18 mouse cellular contexts compared by ENCODE assay signal in genomic region chr5:81738286-81739032, GRCm38 (mm10).
DNase-seq lines count a peak whose midpoint lies in the region; ATAC-seq and TF ChIP-seq lines count a peak whose summit lies in the region.
"Had no signal": no experiment of that assay in that cellular context is flagged by ENCODE, and none has a peak within 500 bp of the region (broad histone marks: within the 10 kb centered on the region; RNA-seq: fewer than 3 reads in every experiment).

No protein-coding gene starts in this region.

- H3K9ac ChIP-seq in hindbrain, embryonic 12.5 days: no peak overlapping the region
- no peak overlapping the region for H3K9ac ChIP-seq in hindbrain, postnatal 0 days (replicated peaks; ENCODE audit: low read length)
- H3K9ac ChIP-seq in midbrain, embryonic 12.5 days (replicated peaks): no peak overlapping the region
- H3K9ac ChIP-seq: embryonic facial prominence, embryonic 13.5 days; lung, embryonic 14.5 days had no signal

- H3K27ac ChIP-seq in hindbrain, embryonic 12.5 days: peak overlapping the region; percentile 40
- H3K27ac ChIP-seq in hindbrain, postnatal 0 days: no peak overlapping the region
- H3K27ac ChIP-seq in midbrain, embryonic 12.5 days (replicated peaks): 0 out of 2 replicates have a peak overlapping the region, but pooled peaks have one; percentile 10
- H3K27ac ChIP-seq: embryonic facial prominence, embryonic 13.5 days; heart, embryonic 10.5 days; left cerebral cortex, adult 2 months had no signal

- H3K4me1 ChIP-seq in hindbrain, embryonic 12.5 days: no peaks in the 10 kb centered on the region
- H3K4me1 ChIP-seq in hindbrain, postnatal 0 days (ENCODE audit: insufficient read depth, low read length): no peaks in the 10 kb centered on the region
- H3K4me1 ChIP-seq in midbrain, embryonic 12.5 days: no peaks in the 10 kb centered on the region
- H3K4me1 ChIP-seq: embryonic facial prominence, embryonic 13.5 days; heart, embryonic 10.5 days had no signal

- H3K27me3 ChIP-seq in hindbrain, embryonic 12.5 days: no peaks in the 10 kb centered on the region
- no peaks in the 10 kb centered on the region for H3K27me3 ChIP-seq in hindbrain, postnatal 0 days (ENCODE audit: insufficient read depth, low read length)
- no peaks in the 10 kb centered on the region for H3K27me3 ChIP-seq in midbrain, embryonic 12.5 days
- H3K27me3 ChIP-seq: embryonic facial prominence, embryonic 13.5 days had no signal

- 45% methylated on average over 3 of the region's 3 CpGs for WGBS in hindbrain, embryonic 12.5 days
- 57% methylated on average over 3 of the region's 3 CpGs for WGBS in hindbrain, postnatal 0 days
- 65% methylated on average over 3 of the region's 3 CpGs for WGBS in midbrain, embryonic 12.5 days

- DNase-seq in hindbrain, postnatal 0 days (ENCODE audit: low spot score): no peak
- peak; percentile 76 for DNase-seq in brain, embryonic 14.5 days (ENCODE audit: low read depth)
- DNase-seq in forelimb bud, embryonic 11.5 days (ENCODE audit: low read depth, low spot score): peak; percentile 66
- DNase-seq: adrenal gland, postnatal 10 days; cerebellum, postnatal 10 days; gastrocnemius, postnatal 25 days; heart, postnatal 4 days; kidney, postnatal 10 days; liver; lung, embryonic 14.5 days had no signal

- ATAC-seq in hindbrain, embryonic 12.5 days (ENCODE audit: low FRiP score): peak; percentile 86
- no peak for ATAC-seq in hindbrain, postnatal 0 days
- ATAC-seq in midbrain, embryonic 12.5 days (ENCODE audit: low FRiP score, low read depth): peak; percentile 65; the same call in 1 of the 2 replicates
- ATAC-seq in megakaryocyte-erythroid progenitor cell, adult 5-6 weeks (replicated peaks; ENCODE audit: low FRiP score, low TSS enrichment, poor library complexity, severe bottlenecking): no peak
- ATAC-seq in monocyte, adult 5-6 weeks (replicated peaks; ENCODE audit: insufficient number of reproducible peaks, low FRiP score, low TSS enrichment, poor library complexity, severe bottlenecking): no peak
- no peak for ATAC-seq in megakaryocyte, adult 5-6 weeks (ENCODE audit: poor library complexity, severe bottlenecking)

- no peak overlapping the region for H3K4me3 ChIP-seq in hindbrain, embryonic 12.5 days
- no peak overlapping the region for H3K4me3 ChIP-seq in hindbrain, postnatal 0 days (ENCODE audit: low read length)
- H3K4me3 ChIP-seq in midbrain, embryonic 12.5 days: no peak overlapping the region
- H3K4me3 ChIP-seq: embryonic facial prominence, embryonic 13.5 days; heart, embryonic 10.5 days; left cerebral cortex, adult 2 months had no signal

- no peaks in the 10 kb centered on the region for H3K36me3 ChIP-seq in hindbrain, embryonic 12.5 days
- H3K36me3 ChIP-seq in hindbrain, postnatal 0 days (ENCODE audit: insufficient read depth, low read length): no peaks in the 10 kb centered on the region
- no peaks in the 10 kb centered on the region for H3K36me3 ChIP-seq in midbrain, embryonic 12.5 days
- H3K36me3 ChIP-seq: embryonic facial prominence, embryonic 13.5 days; heart, embryonic 10.5 days had no signal

- no peak for TF ChIP-seq POLR2A in brain, embryonic 14.5 days (IDR thresholded peaks at IDR 0.05; ENCODE audit: borderline replicate concordance, extremely low read depth, insufficient read depth, insufficient read length, poor library complexity, severe bottlenecking)

- no peak for TF ChIP-seq CTCF in hindbrain, postnatal 0 days (IDR thresholded peaks at IDR 0.05; ENCODE audit: low read depth)
- TF ChIP-seq CTCF in brain, embryonic 14.5 days (IDR thresholded peaks at IDR 0.05; ENCODE audit: borderline replicate concordance, extremely low read depth, insufficient read depth, insufficient read length): no peak

- no peaks in the 10 kb centered on the region for H3K9me3 ChIP-seq in hindbrain, embryonic 12.5 days (replicated peaks)
- no peaks in the 10 kb centered on the region for H3K9me3 ChIP-seq in hindbrain, postnatal 0 days (ENCODE audit: low read length)
- H3K9me3 ChIP-seq in midbrain, embryonic 12.5 days: no peaks in the 10 kb centered on the region
- H3K9me3 ChIP-seq: embryonic facial prominence, embryonic 13.5 days; heart, embryonic 10.5 days had no signal

- no peak overlapping the region for H3K4me2 ChIP-seq in hindbrain, embryonic 12.5 days (replicated peaks)
- no peak overlapping the region for H3K4me2 ChIP-seq in hindbrain, postnatal 0 days (ENCODE audit: low read depth, low read length)
- no peak overlapping the region for H3K4me2 ChIP-seq in midbrain, embryonic 12.5 days (replicated peaks)
- H3K4me2 ChIP-seq: embryonic facial prominence, embryonic 13.5 days; lung, embryonic 14.5 days had no signal

Comparison
In these comparisons a context has a peak if more than half of its experiments do, and no peak if none do; other contexts are left out.
1. ATAC-seq: peak in hindbrain, embryonic 12.5 days (single experiment) and midbrain, embryonic 12.5 days (single experiment); none in hindbrain, postnatal 0 days (single experiment), megakaryocyte-erythroid progenitor cell, adult 5-6 weeks (single experiment), monocyte, adult 5-6 weeks (single experiment) and megakaryocyte, adult 5-6 weeks (single experiment).